Mouse (Mus musculus) natural killer cell, adult 2 months (primary cell): ENCODE measurements at regions not wholly inside any gene's neighbourhood (a gene's known extent, or its start where the extent isn't known, plus 50 kb on each side); places are given as distances from the start of the nearest gene placed in this dataset.

Experiments used
- DNase-seq, 2 experiments: peaks; one replicate each; pipeline ENCODE4 v3.0.0; 2022; ENCODE audit warnings: low spot score in 2 of 2

GRCm38 (mm10) chr8:126810516-126810915, 135.1 kb downstream of the Tomm20 start:
- no peak for DNase-seq

GRCm38 (mm10) chr8:126809321-126809720, 136.3 kb downstream of the Tomm20 start:
- DNase-seq: no peak

- DNase-seq: no peak
These were observed 137.1 kb downstream of the Tomm20 start for GRCm38 (mm10) chr8:126808496-126808895.

- DNase-seq: no peak
These were observed 138.4 kb downstream of the Tomm20 start for GRCm38 (mm10) chr8:126807171-126807768.

- DNase-seq: no peak
These were observed 139.1 kb downstream of the Tomm20 start for GRCm38 (mm10) chr8:126806591-126806990.

GRCm38 (mm10) chr8:126806181-126806560, 139.5 kb downstream of the Tomm20 start:
- DNase-seq: peak in 1 of 2 experiments; percentile 23

- DNase-seq: peak; percentile 35 to 53
These were observed 140.1 kb downstream of the Tomm20 start for GRCm38 (mm10) chr8:126805365-126806180.

- DNase-seq: peak in 1 of 2 experiments; percentile 35
These were observed 141.5 kb downstream of the Tomm20 start for GRCm38 (mm10) chr8:126804115-126804514.

GRCm38 (mm10) chr8:126802641-126803040, 143.0 kb downstream of the Tomm20 start:
- DNase-seq: no peak

- no peak for DNase-seq
These were observed 144.7 kb downstream of the Tomm20 start for GRCm38 (mm10) chr8:126800976-126801375.

- peak; percentile 41 to 56 for DNase-seq
These were observed 147.9 kb downstream of the Tomm20 start for GRCm38 (mm10) chr8:126797571-126798334.

GRCm38 (mm10) chr8:126793657-126794056, 152.0 kb downstream of the Tomm20 start:
- DNase-seq: no peak

GRCm38 (mm10) chr8:126791069-126791468, 154.6 kb downstream of the Tomm20 start:
- no peak for DNase-seq

GRCm38 (mm10) chr8:126790214-126790613, 155.4 kb downstream of the Tomm20 start:
- DNase-seq: no peak

- no peak for DNase-seq
These were observed 156.6 kb downstream of the Tomm20 start for GRCm38 (mm10) chr8:126789076-126789475.

GRCm38 (mm10) chr8:126788669-126789068, 157.0 kb downstream of the Tomm20 start:
- DNase-seq: no peak

- DNase-seq: no peak
These were observed 158.2 kb downstream of the Tomm20 start for GRCm38 (mm10) chr8:126787398-126787797.

GRCm38 (mm10) chr8:126785211-126785610, 160.4 kb downstream of the Tomm20 start:
- DNase-seq: no peak

GRCm38 (mm10) chr8:126784604-126785003, 161.0 kb downstream of the Tomm20 start:
- no peak for DNase-seq

GRCm38 (mm10) chr8:126783703-126784440, 161.8 kb downstream of the Tomm20 start:
- DNase-seq: no peak

GRCm38 (mm10) chr8:126778673-126779072, 167.0 kb downstream of the Tomm20 start:
- no peak for DNase-seq

- DNase-seq: no peak
These were observed 167.5 kb downstream of the Tomm20 start for GRCm38 (mm10) chr8:126778131-126778530.
